Mouse (Mus musculus): ENCODE measurements around the gene Pdk1. TPM values are rescaled to one million over a fixed set of nuclear protein-coding genes. Genes with fewer than 3 reads are reported as not detected.
"Not testable (repeated sequence)": the region's sequence is repeated elsewhere in the genome, so short reads cannot be mapped to it uniquely, and the experiment has no call there.

Gene Pdk1
- total RNA-seq, 2 experiments from 2014 or later = 45.1 to 49.7 TPM

DNA sequence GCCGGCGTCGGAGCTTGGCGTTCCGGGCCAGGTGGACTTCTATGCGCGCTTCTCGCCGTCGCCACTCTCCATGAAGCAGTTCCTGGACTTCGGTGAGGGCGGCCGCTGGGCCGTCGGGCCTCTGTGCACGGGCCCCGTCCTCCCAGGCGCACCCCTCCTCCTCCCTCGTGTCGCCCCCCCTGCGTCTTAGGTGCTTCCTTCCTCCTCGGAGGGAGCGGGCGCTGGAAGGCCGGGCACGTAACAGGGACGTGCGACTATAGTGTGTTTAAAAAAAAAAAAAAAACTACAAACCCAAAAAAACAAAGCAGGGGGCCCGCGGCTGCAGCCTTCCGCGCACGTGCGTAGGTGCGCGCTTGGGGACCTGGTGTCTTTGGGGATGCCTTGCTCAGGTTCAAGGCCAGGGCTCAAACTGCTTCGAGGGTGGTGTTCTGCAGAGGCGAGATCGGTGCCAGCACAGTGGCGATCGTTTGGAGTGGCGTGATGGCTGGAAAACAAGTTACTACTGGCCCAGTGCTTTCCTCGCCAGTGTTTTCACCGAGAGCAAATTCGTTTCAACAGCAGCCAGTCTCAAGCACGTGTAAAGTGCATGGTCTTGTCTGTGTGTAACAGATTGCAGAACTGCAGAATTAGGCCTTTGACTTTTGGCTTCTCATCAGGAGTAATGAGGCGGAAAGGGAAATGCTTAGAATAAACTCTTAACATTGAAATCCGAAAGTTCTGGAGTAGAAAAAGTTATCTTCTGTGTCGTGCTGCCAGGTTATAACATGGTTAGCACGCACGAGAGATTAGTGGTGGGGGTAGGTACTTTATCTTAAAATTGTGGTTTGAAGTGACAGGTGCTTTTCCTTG is 674 bp downstream of the Pdk1 start:
- peak in 1 of 2 experiments; percentile 41 for DNase-seq (ENCODE audit: low spot score in 2 of 2)
- intact Hi-C loops (cut with DNase I) = no loop called here

DNA sequence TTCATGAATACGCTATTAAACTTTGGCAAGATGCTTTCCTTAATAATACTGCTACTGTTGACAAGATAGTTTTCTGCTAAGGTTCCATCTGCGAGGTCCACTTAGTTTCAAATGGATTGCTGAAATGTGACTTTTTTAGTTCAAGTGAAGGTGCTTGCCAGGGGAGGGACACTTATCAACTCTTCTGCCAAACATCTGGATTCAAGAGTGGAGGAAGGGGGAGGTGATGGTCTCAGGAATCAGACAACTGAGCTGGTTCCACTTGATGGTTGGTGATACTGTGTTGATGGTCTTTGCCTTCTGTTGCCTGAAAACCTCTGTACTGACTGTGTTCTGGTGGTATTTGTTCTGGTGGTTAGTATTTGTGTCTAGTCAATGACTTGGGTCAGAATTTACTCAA is 1.4 kb downstream of the Pdk1 start:
- DNase-seq (ENCODE audit: low spot score in 2 of 2) = no peak
- intact Hi-C loops (cut with DNase I) = no loop called here

GRCm38 (mm10) chr2:71874836-71875235 is 1.8 kb downstream of the Pdk1 start:
- intact Hi-C loops (cut with DNase I) = no loop called here
- DNase-seq (ENCODE audit: low spot score in 2 of 2) = no peak

DNA sequence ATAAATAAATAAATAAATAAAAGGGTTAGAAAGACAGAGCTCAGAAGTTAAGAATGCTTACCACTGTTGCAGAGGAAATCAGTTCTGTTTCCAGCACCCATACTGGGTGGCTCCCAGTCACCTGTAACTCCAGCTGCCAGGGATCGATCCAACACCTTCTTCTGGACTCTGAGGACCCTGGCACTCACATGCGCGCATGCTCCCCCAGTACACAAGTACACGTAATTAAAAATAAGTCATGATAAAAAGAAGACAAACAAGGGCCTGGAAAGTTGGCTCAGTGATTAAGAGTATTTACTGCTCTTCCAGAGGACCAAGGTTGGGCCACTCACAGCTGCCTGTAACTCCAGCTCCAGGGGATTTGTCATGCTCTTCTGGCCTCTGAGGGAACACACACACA is 4.8 kb downstream of the Pdk1 start:
- DNase-seq (ENCODE audit: low spot score in 2 of 2) = no peak
- intact Hi-C loops (cut with DNase I) = no loop called here

GRCm38 (mm10) chr2:71878441-71878840 is 5.4 kb downstream of the Pdk1 start:
- intact Hi-C loops (cut with DNase I) = no loop called here

GRCm38 (mm10) chr2:71878943-71879342 is 5.9 kb downstream of the Pdk1 start:
- intact Hi-C loops (cut with DNase I) = no loop called here
- DNase-seq (ENCODE audit: low spot score in 2 of 2) = no peak

More at GRCm38 (mm10) chr2:71878441-71878840, 5.4 kb downstream of the Pdk1 start:
- no peak for DNase-seq (ENCODE audit: low spot score in 2 of 2)

DNA sequence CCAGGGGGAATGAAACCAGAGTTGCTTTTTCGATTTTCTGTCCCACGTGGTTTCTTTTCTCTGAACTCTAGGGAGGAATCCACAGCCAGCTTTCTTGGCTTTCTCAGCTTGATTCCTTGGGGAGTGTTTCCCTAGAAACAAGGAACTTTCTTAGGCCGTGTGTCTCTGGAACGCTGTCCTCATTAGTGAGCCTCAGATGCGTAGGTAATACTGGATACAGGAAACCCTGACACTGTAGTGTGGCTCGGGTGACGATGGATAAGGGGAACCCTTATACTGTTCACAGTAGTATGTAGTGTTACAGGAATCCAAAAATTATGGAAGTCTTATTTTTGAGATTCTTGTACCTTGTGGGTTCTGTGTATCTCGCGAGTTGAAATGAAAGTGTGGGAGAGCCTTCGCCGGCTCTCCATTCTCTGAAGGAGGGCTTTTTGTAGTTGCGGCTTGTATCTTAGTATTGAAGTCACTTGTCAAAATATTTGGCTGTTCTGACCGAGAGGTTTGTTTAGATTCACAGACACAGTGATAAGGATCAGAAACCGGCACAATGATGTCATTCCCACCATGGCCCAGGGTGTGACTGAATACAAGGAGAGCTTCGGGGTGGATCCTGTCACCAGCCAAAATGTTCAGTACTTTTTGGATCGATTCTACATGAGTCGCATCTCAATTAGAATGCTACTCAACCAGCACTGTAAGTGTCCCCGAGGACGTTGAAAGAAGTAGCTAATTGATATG is 10.1 kb downstream of the Pdk1 start:
- DNase-seq (ENCODE audit: low spot score in 2 of 2) = no peak
- intact Hi-C loops (cut with DNase I) = no loop called here

- intact Hi-C loops (cut with DNase I) = no loop called here
- DNase-seq (ENCODE audit: low spot score in 2 of 2) = no peak
Observed at GRCm38 (mm10) chr2:71887269-71887668, 14.2 kb downstream of the Pdk1 start.

- intact Hi-C loops (cut with DNase I) = no loop called here
- no peak for DNase-seq (ENCODE audit: low spot score in 2 of 2)
Observed at GRCm38 (mm10) chr2:71888437-71888836, 15.4 kb downstream of the Pdk1 start.

- DNase-seq (ENCODE audit: low spot score in 2 of 2) = no peak
- intact Hi-C loops (cut with DNase I) = no loop called here
Observed at GRCm38 (mm10) chr2:71891536-71891935, 18.5 kb downstream of the Pdk1 start.

- no peak for DNase-seq (ENCODE audit: low spot score in 2 of 2)
- intact Hi-C loops (cut with DNase I) = no loop called here
Observed at GRCm38 (mm10) chr2:71892741-71893349, 19.8 kb downstream of the Pdk1 start.

DNA sequence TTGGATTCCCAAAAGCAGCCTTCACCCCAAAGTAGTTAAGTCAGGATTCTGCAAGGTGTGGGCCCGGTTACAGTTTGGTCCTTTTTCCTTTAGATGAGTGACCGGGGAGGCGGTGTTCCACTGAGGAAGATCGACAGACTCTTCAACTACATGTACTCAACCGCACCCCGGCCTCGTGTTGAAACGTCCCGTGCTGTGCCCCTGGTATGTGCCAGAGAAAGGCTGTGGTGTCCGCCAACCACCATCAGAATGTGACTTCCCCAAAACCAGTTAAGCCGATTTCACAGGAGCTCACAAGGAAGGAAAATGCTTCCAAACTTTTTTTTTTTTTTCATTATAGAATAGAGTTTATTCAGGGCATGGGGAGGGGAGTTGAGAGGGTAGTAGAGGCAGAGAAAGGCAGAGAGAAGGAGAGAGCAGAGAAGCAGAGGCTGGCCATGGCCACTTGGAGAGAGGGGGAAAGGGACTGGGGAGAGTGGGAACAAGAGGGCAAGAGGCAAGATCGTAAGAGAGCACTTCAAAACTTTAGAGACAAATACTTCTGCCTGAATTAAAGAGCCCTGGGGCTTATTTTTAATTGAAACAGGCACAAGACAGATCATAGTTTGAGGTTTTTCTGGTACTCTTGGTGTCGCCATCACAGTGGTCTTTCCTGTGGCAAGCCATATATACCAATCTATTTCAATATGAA is 22.7 kb downstream of the Pdk1 start:
- DNase-seq (ENCODE audit: low spot score in 2 of 2) = no peak
- intact Hi-C loops (cut with DNase I) = loop anchor here (5.0 kb wide), 1 partner anchor 142 kb away; no protein-coding TSS in a partner anchor

DNA sequence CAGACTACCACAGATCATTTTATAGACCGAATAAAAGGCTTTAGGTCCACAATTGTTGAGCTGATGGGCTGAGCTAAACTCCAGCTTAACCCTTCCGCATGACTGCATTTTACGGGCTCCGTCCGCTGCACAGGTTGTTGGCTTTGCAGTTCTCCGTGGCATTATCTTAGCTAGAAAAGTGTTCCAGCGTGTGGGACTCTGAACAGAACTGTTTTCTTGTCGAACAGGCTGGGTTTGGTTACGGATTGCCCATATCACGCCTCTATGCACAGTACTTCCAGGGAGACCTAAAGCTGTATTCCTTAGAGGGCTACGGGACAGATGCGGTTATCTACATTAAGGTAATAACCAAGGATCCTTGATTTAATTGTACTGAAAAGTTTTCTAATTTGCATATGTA is 24.4 kb downstream of the Pdk1 start:
- intact Hi-C loops (cut with DNase I) = loop anchor here (5.0 kb wide), 1 partner anchor 140 kb away; no protein-coding TSS in a partner anchor
- DNase-seq (ENCODE audit: low spot score in 2 of 2) = no peak

GRCm38 (mm10) chr2:71898335-71898856 is 25.4 kb downstream of the Pdk1 start:
- no peak for DNase-seq (ENCODE audit: low spot score in 2 of 2)
- intact Hi-C loops (cut with DNase I) = loop anchor here (1.0 to 5.0 kb wide), 2 partner anchors 57 to 139 kb away; no protein-coding TSS in a partner anchor

DNA sequence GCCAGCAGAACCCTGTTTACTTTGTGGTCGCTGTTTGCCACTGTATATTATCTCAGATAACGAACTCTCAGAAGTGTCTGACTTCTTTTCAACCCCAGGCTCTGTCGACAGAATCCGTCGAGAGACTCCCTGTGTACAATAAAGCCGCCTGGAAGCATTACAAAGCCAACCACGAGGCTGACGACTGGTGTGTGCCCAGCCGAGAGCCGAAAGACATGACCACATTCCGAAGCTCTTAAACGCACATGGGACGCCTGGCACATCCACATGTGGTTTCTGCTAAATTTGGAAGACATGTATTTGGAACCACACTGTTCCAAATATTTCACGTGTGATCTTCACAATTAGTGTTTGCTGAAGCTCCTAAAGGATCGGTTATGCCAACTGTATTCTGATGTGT is 26.9 kb downstream of the Pdk1 start:
- no peak for DNase-seq (ENCODE audit: low spot score in 2 of 2)
- intact Hi-C loops (cut with DNase I) = loop anchor here (5.0 kb wide), 1 partner anchor 137 kb away; no protein-coding TSS in a partner anchor

DNA sequence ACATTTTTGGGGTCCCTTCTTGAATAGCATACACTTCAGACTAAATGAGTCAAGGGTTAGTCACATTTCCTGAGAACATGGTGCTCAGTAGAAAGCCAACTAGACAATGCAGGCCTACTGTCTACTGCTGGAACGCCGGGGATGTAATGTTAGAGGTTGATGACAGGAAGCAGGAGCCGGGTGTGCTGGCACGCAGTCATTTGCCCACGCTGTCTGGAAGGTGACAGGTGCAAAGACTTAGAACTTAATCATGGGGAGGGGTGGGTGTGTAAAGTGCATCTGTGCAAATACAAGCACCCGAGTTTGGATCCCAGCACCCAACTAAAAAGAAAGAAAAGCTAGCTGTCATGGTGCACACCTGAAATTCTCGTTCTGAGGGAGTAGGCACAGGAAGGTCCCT is 32.1 kb downstream of the Pdk1 start:
- DNase-seq (ENCODE audit: low spot score in 2 of 2) = no peak
- intact Hi-C loops (cut with DNase I) = no loop called here

DNA sequence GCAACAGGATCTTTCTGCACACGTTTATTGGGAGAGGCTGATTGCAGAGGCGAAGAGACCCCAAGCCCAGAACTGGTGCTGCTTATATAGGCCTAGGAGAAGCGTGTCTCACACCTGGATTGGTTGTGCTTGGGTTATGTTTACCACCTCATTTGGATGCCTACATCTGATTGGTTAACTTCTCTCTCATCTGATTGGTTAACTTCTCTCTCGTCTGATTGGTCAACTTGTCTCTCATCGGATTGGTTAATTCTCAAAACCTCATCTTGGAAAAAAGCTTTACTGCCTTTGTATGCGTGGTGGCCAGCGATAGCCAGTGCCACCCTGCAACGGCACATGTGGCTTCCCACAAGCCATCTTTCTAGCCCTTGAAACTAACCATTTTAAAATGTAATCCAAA is 33.3 kb downstream of the Pdk1 start:
- DNase-seq (ENCODE audit: low spot score in 2 of 2); intact Hi-C loops (cut with DNase I): not testable (repeated sequence)

DNA sequence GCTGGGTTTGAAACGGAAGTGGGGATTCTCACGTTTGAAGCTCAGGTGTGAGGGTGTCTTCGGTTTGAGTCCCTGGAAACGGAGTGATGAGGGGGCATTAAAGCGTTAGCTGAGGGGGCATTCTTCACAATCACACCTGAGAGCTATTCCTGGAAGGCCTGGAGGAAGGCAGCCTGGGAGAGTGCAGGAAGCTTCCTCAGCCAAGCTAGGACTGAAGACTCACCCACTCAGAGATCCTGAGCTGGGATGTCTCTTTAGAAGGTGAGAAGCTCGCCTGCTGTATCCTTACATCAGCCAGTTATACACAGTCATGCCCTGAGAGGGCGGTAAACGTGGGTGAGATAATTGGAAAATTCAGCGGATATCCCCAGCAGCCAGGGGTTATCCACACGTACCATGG is 40.9 kb downstream of the Pdk1 start:
- intact Hi-C loops (cut with DNase I) = no loop called here
- DNase-seq (ENCODE audit: low spot score in 2 of 2) = no peak

DNA sequence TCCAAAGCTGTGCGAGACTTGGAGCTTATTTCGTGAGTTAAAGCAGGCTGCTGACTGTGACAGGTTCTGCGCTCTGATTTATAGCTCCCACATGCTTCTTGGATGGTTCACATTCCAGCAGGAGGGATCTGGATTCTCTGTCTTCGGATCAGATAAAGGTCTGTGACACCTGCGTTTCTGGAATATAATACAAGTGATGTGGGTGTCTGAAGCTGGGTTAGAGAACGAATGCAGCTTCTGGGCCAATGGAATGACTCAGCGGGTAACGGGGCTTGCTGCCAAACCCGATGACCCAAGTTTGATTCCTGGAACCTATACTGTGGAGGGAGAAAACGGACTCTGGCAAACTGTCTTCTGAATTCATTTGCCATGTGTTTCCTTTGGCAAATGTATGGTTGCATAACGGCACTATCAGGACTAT is 46.2 kb downstream of the Pdk1 start:
- intact Hi-C loops (cut with DNase I) = no loop called here
- no peak for DNase-seq (ENCODE audit: low spot score in 2 of 2)

All from left cerebral cortex, postnatal 36 days (tissue).